Mouse (Mus musculus) stomach, embryonic 16.5 days (tissue): ENCODE results near the gene Tsx. TPM values are rescaled to one million over a fixed set of nuclear protein-coding genes. Genes with fewer than 3 reads are reported as not detected.
A peak's percentile ranks its signal among the peaks of the same experiment; 100 is the strongest.
"Not testable (repeated sequence)": the region's sequence is repeated elsewhere in the genome, so short reads cannot be mapped to it uniquely, and the experiment has no call there.

ENCODE experiments used
- ATAC-seq: fragments of 200-750 bp; cut with Nextera tagmentation; 2 replicates; pipeline ENCODE4 v1.8.0; 2017; ENCODE audit warnings: moderate number of reproducible peaks, moderate TSS enrichment; ENCODE audit not compliant: insufficient read depth, low FRiP score
- H3K27ac ChIP-seq: fragments of 300-500 bp; sonication (generic); 2 replicates; pipeline ENCODE4 v1.5.1; 2014; ENCODE audit warnings: low read length
- H3K27me3 ChIP-seq: fragments of 300-500 bp; sonication (generic); 2 replicates; pipeline ENCODE4 v1.6.1; 2014; ENCODE audit warnings: low read length, control low read depth, mixed read lengths; ENCODE audit not compliant: control insufficient read depth, insufficient read depth
- H3K36me3 ChIP-seq: fragments of 300-500 bp; sonication (generic); 2 replicates; pipeline ENCODE4 v1.6.1; 2014; ENCODE audit warnings: low read length; ENCODE audit not compliant: control insufficient read depth, insufficient read depth
- H3K4me1 ChIP-seq: fragments of 300-500 bp; sonication (generic); 2 replicates; pipeline ENCODE4 v1.6.1; 2014; ENCODE audit warnings: low read length, control low read depth, mixed read lengths; ENCODE audit not compliant: control insufficient read depth, insufficient read depth
- H3K4me2 ChIP-seq: fragments of 300-500 bp; sonication (generic); 2 replicates; pipeline ENCODE4 v1.6.1; 2014; ENCODE audit warnings: low read depth, low read length, mixed read lengths
- H3K4me3 ChIP-seq: fragments of 300-500 bp; sonication (generic); replicated peaks from 2 replicates; pipeline ENCODE4 v1.5.1; 2014; ENCODE audit warnings: mild to moderate bottlenecking, low read length
- H3K9ac ChIP-seq: fragments of 300-500 bp; sonication (generic); 2 replicates; pipeline ENCODE4 v1.6.1; 2014; ENCODE audit warnings: low read length
- H3K9me3 ChIP-seq: fragments of 300-500 bp; sonication (generic); replicated peaks from 2 replicates; pipeline ENCODE4 v1.6.1; 2016; ENCODE audit warnings: low read length, control low read depth; ENCODE audit not compliant: control insufficient read depth
- WGBS: fragments of 180-500 bp; shearing (Covaris S2); extraction: QIAGEN DNeasy Blood & Tissue Kit; methylation state at CpG from one replicate; pipeline ENCODE4 v1.1.7; 2014; 5-methylcytosine and 5-hydroxymethylcytosine counted together
- polyA plus RNA-seq: library from polyadenylated mRNA; unstranded; fragments of >200 nt; fragmentation: Nextera tagmentation; extraction: Ambion mirVana; gene quantifications from 2 replicates; pipeline ENCODE4 v1.2.1, GENCODE M21; 2015

The Tsx gene
- polyA plus RNA-seq, 1 experiment from 2014 or later: 0.40 TPM

DNA sequence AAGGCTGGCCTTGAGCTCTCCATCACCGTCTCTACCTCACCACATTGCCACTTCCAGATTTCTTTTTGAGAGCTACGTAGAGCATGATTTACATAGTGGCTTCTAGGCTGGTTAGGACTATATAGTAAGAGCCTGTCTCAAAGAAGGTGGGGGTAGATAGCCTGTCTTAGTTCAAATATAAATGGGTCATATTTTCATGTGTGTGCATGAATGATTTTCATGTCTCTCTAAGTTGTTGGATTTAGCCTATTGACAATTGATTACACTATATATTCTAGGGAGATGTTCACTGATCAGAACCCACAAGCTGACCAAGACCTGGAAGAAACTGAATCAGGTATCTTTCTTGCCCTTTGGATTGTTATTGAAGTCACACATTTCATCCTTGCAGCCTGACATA lies 7.4 kb downstream of the Tsx start, which contains the start of gene Gm26992:
Gene Gm26992, plus strand, starts transcription at position 301 of the 400 bp plus-strand sequence.
- peaks cover 6% of the 10 kb centered on the region; the same call in 1 of the 2 replicates for H3K27me3 ChIP-seq
- no peak for ATAC-seq
- no peaks in the 10 kb centered on the region for H3K4me1 ChIP-seq
- no peak within 1 kb of the TSS for H3K4me2 ChIP-seq
- no peak within 1 kb of the TSS for H3K4me3 ChIP-seq
- H3K36me3 ChIP-seq: no peaks in the 10 kb centered on the region
- H3K9ac ChIP-seq: no peak within 1 kb of the TSS
- H3K27ac ChIP-seq: no peak within 1 kb of the TSS
- 88% methylated on average over 2 of the region's 2 CpGs for WGBS
- H3K9me3 ChIP-seq: no peaks in the 10 kb centered on the region

DNA sequence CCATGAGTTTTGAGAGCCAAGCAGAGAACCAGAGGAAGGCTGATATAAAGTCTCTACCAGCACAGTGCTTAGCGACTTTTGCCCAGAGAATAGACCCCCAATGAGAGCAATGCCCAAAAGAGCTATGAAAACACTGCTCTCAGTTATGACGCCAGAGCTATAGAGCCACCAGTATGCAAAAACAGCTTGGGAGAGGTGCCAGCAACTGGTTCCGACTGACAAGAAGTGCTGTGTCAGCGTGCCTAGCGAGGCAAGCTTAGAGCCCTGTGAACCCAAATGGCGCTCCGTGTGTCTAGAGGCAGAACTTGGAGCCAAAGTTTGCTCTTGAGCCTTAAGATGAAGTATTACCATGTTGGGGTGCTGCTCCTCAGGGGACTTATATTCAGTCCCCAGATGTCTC lies 13.4 kb downstream of the Tsx start:
- ATAC-seq: no peak
- Histone ChIP-seq H3K9ac (no peak overlapping the region), H3K9me3 (no peaks in the 10 kb centered on the region), H3K27ac (no peak overlapping the region), H3K27me3 (peaks cover 12% of the 10 kb centered on the region; the same call in 1 of the 2 replicates), H3K4me3 (no peak overlapping the region), H3K36me3 (no peaks in the 10 kb centered on the region), H3K4me2 (no peak overlapping the region), H3K4me1 (no peaks in the 10 kb centered on the region)
- WGBS: 73% methylated on average over 7 of the region's 7 CpGs

DNA sequence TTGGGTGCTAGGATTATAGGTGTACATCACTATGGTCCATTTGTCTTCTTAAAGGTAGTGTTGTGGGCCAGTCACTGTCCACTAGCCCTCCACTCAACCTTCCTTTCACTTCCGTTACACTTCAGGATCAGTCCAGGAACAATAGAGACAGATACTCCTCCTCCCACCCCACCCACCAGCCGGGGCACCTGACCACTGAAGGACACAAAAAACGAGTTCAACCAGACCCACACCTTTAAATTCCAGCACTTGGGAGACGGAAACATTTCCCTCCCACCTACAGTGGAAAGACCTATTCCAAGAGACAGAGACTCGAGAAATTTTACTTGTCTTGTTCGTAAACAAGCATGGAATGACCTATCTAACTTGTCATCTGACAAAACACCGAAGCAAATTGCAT lies 18.0 kb downstream of the Tsx start:
- H3K9ac ChIP-seq: no peak overlapping the region
- H3K4me3 ChIP-seq: no peak overlapping the region
- H3K9me3 ChIP-seq: no peaks in the 10 kb centered on the region
- peaks cover 9% of the 10 kb centered on the region; the same call in 1 of the 2 replicates for H3K27me3 ChIP-seq
- 63% methylated on average over 7 of the region's 7 CpGs for WGBS
- ATAC-seq: no peak
- no peak overlapping the region for H3K4me2 ChIP-seq
- no peak overlapping the region for H3K27ac ChIP-seq
- H3K36me3 ChIP-seq: no peaks in the 10 kb centered on the region
- no peaks in the 10 kb centered on the region for H3K4me1 ChIP-seq

DNA sequence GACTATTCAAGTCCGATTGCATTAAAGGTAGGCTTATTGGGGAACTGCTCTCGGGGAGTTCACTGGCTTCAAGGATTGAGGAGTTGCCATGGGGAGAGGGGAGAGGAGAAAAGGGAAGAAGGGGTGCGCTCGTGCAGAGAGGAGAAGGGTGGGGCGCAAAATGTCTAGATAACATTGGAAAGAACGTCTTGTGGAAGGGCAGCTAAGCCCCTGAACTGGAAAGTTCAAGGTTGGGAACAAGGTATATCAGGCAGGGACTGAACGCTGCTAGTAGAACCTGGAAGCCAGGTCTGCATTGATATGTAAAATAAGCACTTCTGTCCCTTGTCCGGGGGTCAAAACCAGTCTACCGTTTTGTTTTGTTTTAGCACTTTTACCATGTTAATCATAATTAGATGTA lies 23.8 kb downstream of the Tsx start:
- H3K9me3 ChIP-seq: no peaks in the 10 kb centered on the region
- no peak overlapping the region for H3K9ac ChIP-seq
- H3K4me2 ChIP-seq: no peak overlapping the region
- H3K27me3 ChIP-seq: peaks cover 24% of the 10 kb centered on the region; the same call in 1 of the 2 replicates
- H3K4me1 ChIP-seq: no peaks in the 10 kb centered on the region
- H3K36me3 ChIP-seq: no peaks in the 10 kb centered on the region
- 13% methylated on average over 9 of the region's 9 CpGs for WGBS
- no peak overlapping the region for H3K27ac ChIP-seq
- H3K4me3 ChIP-seq: no peak overlapping the region
- ATAC-seq: no peak

DNA sequence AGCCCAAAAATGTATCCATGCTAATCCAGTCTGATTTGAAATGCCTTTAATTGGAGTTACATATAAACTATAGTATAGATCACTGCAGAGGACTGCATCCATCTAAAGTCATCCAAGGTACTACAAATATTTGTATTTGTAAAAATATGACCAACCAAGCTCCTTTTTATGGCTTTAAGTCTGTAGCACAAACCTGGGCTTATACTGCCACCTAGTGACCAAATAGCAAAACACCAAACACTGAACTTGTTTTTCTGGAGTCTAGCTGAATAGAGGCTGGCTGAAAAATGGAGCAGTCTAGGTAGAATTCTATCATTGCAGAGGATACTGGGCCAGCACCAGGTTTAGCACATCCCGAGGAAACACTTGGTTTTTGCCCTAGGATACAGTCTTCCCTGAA lies 26.5 kb downstream of the Tsx start:
- Histone ChIP-seq H3K4me1 (no peaks in the 10 kb centered on the region), H3K4me2 (no peak overlapping the region), H3K9ac (no peak overlapping the region), H3K27ac (no peak overlapping the region), H3K9me3 (no peaks in the 10 kb centered on the region), H3K27me3 (peaks cover 23% of the 10 kb centered on the region; the same call in 1 of the 2 replicates), H3K36me3 (no peaks in the 10 kb centered on the region), H3K4me3 (no peak overlapping the region)
- no peak for ATAC-seq
- WGBS: 9% methylated on average over 1 of the region's 1 CpGs

DNA sequence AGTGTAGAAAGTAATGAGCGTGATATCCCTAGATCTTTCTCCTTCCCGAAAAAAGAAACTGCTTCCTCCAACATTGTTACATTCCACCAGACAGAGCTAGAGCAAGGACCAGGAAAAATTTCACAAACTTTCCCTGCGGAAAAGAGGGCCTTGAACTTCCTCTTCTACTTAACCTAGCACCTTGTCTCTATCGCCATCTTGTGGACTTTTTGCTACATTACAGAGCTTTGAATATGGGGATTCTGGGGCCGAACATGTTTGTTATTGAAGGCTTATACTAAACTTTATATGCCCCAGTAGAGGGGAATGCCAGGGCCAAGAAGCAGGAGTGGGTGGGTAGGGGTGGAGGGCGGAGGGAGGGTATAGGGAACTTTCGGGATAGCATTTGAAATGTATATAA lies 29.5 kb downstream of the Tsx start:
- H3K9ac ChIP-seq: no peak overlapping the region
- H3K4me3 ChIP-seq: no peak overlapping the region
- no peaks in the 10 kb centered on the region for H3K4me1 ChIP-seq
- no peak for ATAC-seq
- H3K9me3 ChIP-seq: no peaks in the 10 kb centered on the region
- H3K36me3 ChIP-seq: no peaks in the 10 kb centered on the region
- 35% methylated on average over 7 of the region's 7 CpGs for WGBS
- H3K27ac ChIP-seq: no peak overlapping the region
- H3K4me2 ChIP-seq: no peak overlapping the region
- H3K27me3 ChIP-seq: peaks cover 19% of the 10 kb centered on the region; the same call in 1 of the 2 replicates

DNA sequence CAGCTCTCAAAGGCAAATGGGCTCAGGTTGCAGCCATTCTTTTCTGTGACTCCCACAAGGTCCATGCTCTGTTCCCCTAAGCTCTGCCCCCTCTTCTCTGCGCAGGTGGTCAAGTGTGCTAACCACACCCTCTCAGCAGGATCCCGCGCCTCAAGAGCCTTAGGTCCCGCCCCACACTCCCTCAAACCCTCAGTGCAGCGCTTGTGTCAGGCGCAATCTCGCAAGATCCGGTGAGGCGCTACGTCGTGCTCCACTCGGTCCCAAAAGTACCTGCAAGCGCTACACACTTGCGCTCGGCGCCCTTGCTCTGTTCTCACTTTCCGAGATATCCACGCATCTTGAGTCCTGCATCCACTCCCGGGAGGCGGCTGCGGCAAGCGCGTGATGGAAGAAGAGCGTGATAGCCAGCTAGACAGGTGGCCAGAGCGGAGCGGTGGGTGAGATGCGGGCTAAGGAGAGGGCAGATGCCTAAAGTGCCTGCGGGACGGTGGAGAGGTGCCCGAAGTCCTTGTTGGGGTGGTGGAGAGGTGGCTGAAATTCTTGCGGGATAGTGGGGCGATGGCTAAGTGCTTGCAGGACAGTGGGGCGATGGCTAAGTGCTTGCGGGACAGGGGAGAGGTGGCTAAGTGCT lies 33.4 kb downstream of the Tsx start:
- peak overlapping the region; percentile 41 for H3K4me3 ChIP-seq
- H3K4me1 ChIP-seq: no peaks in the 10 kb centered on the region
- no peak overlapping the region for H3K27ac ChIP-seq
- H3K4me2 ChIP-seq: peak overlapping the region; percentile 67
- H3K9me3 ChIP-seq: no peaks in the 10 kb centered on the region
- H3K9ac ChIP-seq: peak overlapping the region; percentile 55
- H3K27me3 ChIP-seq: peaks cover 14% of the 10 kb centered on the region; the same call in 1 of the 2 replicates
- WGBS: 10% methylated on average over 34 of the region's 34 CpGs
- no peak for ATAC-seq
- H3K36me3 ChIP-seq: no peaks in the 10 kb centered on the region

DNA sequence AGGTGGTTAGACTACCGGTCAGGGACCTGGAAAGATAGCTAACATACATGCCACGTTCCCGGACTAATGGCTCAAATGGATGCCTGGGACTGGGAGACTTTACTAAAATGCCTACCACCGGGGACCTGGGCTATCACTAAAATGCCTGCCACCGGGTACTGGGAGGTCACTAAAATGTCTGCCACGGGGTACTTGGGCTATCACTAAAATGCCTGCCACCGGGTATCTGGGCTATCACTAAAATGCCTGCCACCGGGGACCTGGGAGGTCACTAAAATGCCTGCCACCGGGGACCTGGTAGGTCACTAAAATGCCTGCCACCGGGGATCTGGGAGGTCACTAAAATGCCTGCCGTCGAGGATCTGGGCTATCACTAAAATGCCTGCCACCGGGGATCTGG lies 34.2 kb downstream of the Tsx start:
- 47% methylated on average over 10 of the region's 13 CpGs for WGBS
- ATAC-seq, H3K27ac ChIP-seq, H3K36me3 ChIP-seq, H3K9ac ChIP-seq, H3K4me1 ChIP-seq, H3K9me3 ChIP-seq: not testable (repeated sequence)
- Histone ChIP-seq H3K4me2 (peak overlapping the region; percentile 67), H3K27me3 (peaks cover 14% of the 10 kb centered on the region; the same call in 1 of the 2 replicates), H3K4me3 (peak overlapping the region; percentile 41; the same call in 1 of the 2 replicates)

DNA sequence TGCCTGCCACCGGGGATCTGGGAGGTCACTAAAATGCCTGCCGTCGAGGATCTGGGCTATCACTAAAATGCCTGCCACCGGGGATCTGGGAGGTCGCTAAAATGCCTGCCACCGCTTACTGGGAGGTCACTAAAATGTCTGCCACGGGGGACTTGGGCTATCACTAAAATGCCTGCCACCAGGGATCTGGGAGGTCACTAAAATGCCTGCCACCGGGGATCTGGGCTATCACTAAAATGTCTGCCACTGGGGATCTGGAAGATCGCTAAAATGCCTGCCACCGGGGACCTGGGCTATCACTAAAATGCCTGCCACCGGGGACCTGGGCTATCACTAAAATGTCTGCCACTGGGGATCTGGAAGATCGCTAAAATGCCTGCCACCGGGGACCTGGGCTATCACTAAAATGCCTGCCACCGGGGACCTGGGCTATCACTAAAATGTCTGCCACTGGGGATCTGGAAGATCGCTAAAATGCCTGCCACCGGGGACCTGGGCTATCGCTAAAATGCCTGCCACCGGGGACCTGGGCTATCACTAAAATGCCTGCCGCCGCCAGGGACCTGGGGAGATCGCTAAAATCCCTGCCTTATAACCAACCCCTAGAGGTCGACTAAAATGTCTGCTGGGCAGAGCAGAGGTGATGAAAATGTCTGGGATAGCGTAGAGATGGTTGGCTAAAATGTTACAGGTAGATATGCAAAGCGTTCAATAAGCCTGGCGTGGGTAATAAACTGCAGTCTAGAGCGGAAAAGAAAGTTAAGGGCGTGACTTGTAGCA lies 34.9 kb downstream of the Tsx start:
- WGBS: 76% methylated on average over 16 of the region's 27 CpGs

More for the DNA sequence above, 34.9 kb downstream of the Tsx start:
- H3K9ac ChIP-seq, H3K4me2 ChIP-seq, ATAC-seq, H3K9me3 ChIP-seq, H3K4me3 ChIP-seq, H3K27ac ChIP-seq, H3K36me3 ChIP-seq, H3K4me1 ChIP-seq: not testable (repeated sequence)
- H3K27me3 ChIP-seq: peaks cover 14% of the 10 kb centered on the region; the same call in 1 of the 2 replicates
